Mouse (Mus musculus): ENCODE results near the gene Inava. TPM values are rescaled to one million over a fixed set of nuclear protein-coding genes. Genes with fewer than 3 reads are reported as not detected.

Gene Inava
- total and polyA plus RNA-seq, 2 experiments from 2014 or later: 2.8 to 4.5 TPM

DNA sequence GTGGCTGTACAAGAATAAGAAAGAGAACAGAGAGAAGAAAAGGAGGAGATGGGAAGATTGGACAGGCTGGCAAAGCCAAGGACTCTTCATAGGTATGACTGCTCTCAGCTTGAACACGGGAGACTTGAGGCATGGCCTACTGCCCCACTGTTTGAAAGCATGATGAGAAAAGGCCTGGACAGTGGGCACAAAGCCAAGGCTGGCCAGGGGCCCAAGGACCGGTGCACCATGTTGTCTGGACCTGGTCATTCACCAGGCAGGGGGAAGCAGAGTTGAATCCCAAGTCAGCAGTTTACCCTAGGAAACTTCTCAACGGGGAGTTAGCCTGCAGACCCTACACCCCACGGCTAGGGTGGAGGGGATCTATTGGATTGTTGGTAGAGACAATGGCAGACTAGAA lies 6.2 kb downstream of the Inava start:
- 29% methylated on average over 4 of the region's 4 CpGs for WGBS
- DNase-seq (ENCODE audit: low spot score) (no peak), ATAC-seq (no peak)
- no peak overlapping the region for H3K9ac ChIP-seq (replicated peaks; ENCODE audit: low read length)
- no peak overlapping the region for H3K4me2 ChIP-seq (ENCODE audit: low read depth, low read length)
- H3K9me3 ChIP-seq (ENCODE audit: low read length): no peaks in the 10 kb centered on the region
- no peaks in the 10 kb centered on the region for H3K36me3 ChIP-seq (ENCODE audit: insufficient read depth, low read length)
- peaks cover 29% of the 10 kb centered on the region; the same call in 1 of the 2 replicates for H3K4me1 ChIP-seq (ENCODE audit: insufficient read depth, low read length)
- no peak overlapping the region for H3K27ac ChIP-seq
- no peak for TF ChIP-seq CTCF (IDR thresholded peaks at IDR 0.05; ENCODE audit: low read depth)
- H3K4me3 ChIP-seq (ENCODE audit: low read length): no peak overlapping the region
- no peaks in the 10 kb centered on the region for H3K27me3 ChIP-seq (ENCODE audit: insufficient read depth, low read length)

GRCm38 (mm10) chr1:136226626-136227025 lies 7.4 kb downstream of the Inava start:
- Histone ChIP-seq H3K4me1 (ENCODE audit: insufficient read depth, low read length) (peaks cover 26% of the 10 kb centered on the region; the same call in 1 of the 2 replicates), H3K9ac (replicated peaks; ENCODE audit: low read length) (no peak overlapping the region), H3K27me3 (ENCODE audit: insufficient read depth, low read length) (no peaks in the 10 kb centered on the region), H3K4me2 (ENCODE audit: low read depth, low read length) (no peak overlapping the region), H3K36me3 (ENCODE audit: insufficient read depth, low read length) (no peaks in the 10 kb centered on the region), H3K4me3 (ENCODE audit: low read length) (no peak overlapping the region), H3K27ac (no peak overlapping the region), H3K9me3 (ENCODE audit: low read length) (no peaks in the 10 kb centered on the region)
- ATAC-seq: no peak
- WGBS: 96% methylated on average over 8 of the region's 8 CpGs
- TF ChIP-seq CTCF (IDR thresholded peaks at IDR 0.05; ENCODE audit: low read depth): no peak
- DNase-seq (ENCODE audit: low spot score): no peak

DNA sequence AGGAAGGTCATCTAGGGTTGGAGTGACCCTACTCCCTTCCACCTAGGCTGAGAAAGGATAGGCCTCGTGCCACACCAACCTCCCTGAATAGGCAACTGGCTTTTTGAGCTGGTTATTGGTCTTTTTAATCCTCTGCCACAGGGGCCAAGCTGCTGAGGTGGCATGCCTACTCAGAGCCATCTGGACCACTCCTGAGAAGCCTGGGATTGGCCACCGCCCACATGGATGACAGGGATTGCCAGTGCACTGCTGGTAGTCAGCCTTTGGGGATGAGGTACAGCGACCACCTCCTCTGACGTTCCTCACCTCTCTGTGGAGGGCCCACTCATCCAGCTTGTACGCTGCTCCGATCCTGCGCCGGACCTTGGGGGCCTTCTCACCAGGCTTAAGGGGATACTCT lies 8.2 kb downstream of the Inava start:
- DNase-seq (ENCODE audit: low spot score) (no peak), ATAC-seq (no peak)
- no peak overlapping the region for H3K4me2 ChIP-seq (ENCODE audit: low read depth, low read length)
- peaks cover 26% of the 10 kb centered on the region; the same call in 1 of the 2 replicates for H3K4me1 ChIP-seq (ENCODE audit: insufficient read depth, low read length)
- no peak overlapping the region for H3K9ac ChIP-seq (replicated peaks; ENCODE audit: low read length)
- H3K9me3 ChIP-seq (ENCODE audit: low read length): no peaks in the 10 kb centered on the region
- H3K27ac ChIP-seq: no peak overlapping the region
- no peaks in the 10 kb centered on the region for H3K27me3 ChIP-seq (ENCODE audit: insufficient read depth, low read length)
- H3K36me3 ChIP-seq (ENCODE audit: insufficient read depth, low read length): no peaks in the 10 kb centered on the region
- no peak for TF ChIP-seq CTCF (IDR thresholded peaks at IDR 0.05; ENCODE audit: low read depth)
- WGBS: 79% methylated on average over 8 of the region's 8 CpGs
- H3K4me3 ChIP-seq (ENCODE audit: low read length): no peak overlapping the region

- Histone ChIP-seq H3K36me3 (ENCODE audit: insufficient read depth, low read length) (no peaks in the 10 kb centered on the region), H3K4me3 (ENCODE audit: low read length) (no peak overlapping the region), H3K27me3 (ENCODE audit: insufficient read depth, low read length) (no peaks in the 10 kb centered on the region), H3K4me1 (ENCODE audit: insufficient read depth, low read length) (peaks cover 22% of the 10 kb centered on the region; the same call in 1 of the 2 replicates), H3K9me3 (ENCODE audit: low read length) (no peaks in the 10 kb centered on the region), H3K4me2 (ENCODE audit: low read depth, low read length) (no peak overlapping the region), H3K9ac (replicated peaks; ENCODE audit: low read length) (no peak overlapping the region), H3K27ac (no peak overlapping the region)
- 91% methylated on average over 10 of the region's 10 CpGs for WGBS
- ATAC-seq: no peak
- no peak for DNase-seq (ENCODE audit: low spot score)
- TF ChIP-seq CTCF (IDR thresholded peaks at IDR 0.05; ENCODE audit: low read depth): no peak
Measured at GRCm38 (mm10) chr1:136223758-136224342, 10.2 kb downstream of the Inava start.

GRCm38 (mm10) chr1:136222386-136222785 lies 11.7 kb downstream of the Inava start:
- Histone ChIP-seq H3K4me1 (ENCODE audit: insufficient read depth, low read length) (peaks cover 9% of the 10 kb centered on the region; the same call in 1 of the 2 replicates), H3K9ac (replicated peaks; ENCODE audit: low read length) (no peak overlapping the region), H3K36me3 (ENCODE audit: insufficient read depth, low read length) (no peaks in the 10 kb centered on the region), H3K9me3 (ENCODE audit: low read length) (no peaks in the 10 kb centered on the region), H3K27me3 (ENCODE audit: insufficient read depth, low read length) (no peaks in the 10 kb centered on the region), H3K27ac (no peak overlapping the region), H3K4me2 (ENCODE audit: low read depth, low read length) (no peak overlapping the region), H3K4me3 (ENCODE audit: low read length) (no peak overlapping the region)
- no peak for DNase-seq (ENCODE audit: low spot score)
- ATAC-seq: no peak
- no peak for TF ChIP-seq CTCF (IDR thresholded peaks at IDR 0.05; ENCODE audit: low read depth)
- WGBS: 85% methylated on average over 10 of the region's 10 CpGs

DNA sequence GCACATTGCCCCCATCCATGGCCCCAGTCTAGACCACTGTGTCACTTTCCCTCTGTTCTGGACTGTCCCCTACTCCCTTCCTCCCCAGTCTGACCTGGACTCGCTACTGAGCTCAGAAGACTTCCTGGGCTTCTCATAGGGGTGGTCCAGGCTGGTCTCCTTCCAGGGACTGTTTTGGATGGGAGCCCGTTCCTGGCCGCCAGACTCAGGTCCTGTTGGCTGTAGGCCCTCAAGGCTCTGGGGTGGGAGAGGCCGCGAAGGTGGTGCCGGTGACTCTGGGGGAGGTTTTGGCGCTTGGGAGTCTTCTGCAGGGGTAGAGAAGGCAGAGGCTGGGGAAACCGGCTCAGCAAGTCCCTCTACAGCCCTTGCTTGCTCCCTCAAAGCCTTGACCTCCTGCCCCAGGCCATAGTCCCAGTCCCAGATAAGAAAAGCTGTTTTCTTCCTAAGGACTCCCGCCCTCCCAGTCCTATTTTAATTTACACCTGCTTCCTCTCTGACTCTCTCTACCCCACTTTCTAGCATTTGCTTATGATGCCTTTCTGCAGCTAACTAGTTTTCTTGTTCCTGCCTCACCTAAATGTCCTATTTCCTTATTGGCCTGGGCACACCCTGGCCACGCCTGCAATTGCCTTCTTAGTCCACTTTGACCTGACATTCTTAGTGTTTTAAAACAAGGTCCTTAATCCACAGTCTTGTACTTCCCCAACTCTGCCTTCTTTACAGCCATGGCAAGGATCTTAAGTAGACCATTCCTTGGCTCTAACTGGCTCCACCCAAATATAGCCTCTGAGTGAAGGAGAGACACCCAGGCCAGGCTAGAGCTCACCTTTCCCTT lies 13.8 kb downstream of the Inava start:
- H3K9ac ChIP-seq (replicated peaks; ENCODE audit: low read length): no peak overlapping the region
- DNase-seq (ENCODE audit: low spot score): no peak
- no peak overlapping the region for H3K27ac ChIP-seq
- peaks cover 4% of the 10 kb centered on the region; the same call in 1 of the 2 replicates for H3K4me1 ChIP-seq (ENCODE audit: insufficient read depth, low read length)
- no peak for ATAC-seq
- H3K36me3 ChIP-seq (ENCODE audit: insufficient read depth, low read length): no peaks in the 10 kb centered on the region
- no peak for TF ChIP-seq CTCF (IDR thresholded peaks at IDR 0.05; ENCODE audit: low read depth)
- H3K4me2 ChIP-seq (ENCODE audit: low read depth, low read length): no peak overlapping the region
- 78% methylated on average over 10 of the region's 10 CpGs for WGBS
- H3K27me3 ChIP-seq (ENCODE audit: insufficient read depth, low read length): no peaks in the 10 kb centered on the region
- no peaks in the 10 kb centered on the region for H3K9me3 ChIP-seq (ENCODE audit: low read length)
- H3K4me3 ChIP-seq (ENCODE audit: low read length): no peak overlapping the region

GRCm38 (mm10) chr1:136214304-136214703 lies 19.8 kb downstream of the Inava start:
- Histone ChIP-seq H3K27ac (no peak overlapping the region), H3K4me2 (ENCODE audit: low read depth, low read length) (no peak overlapping the region), H3K27me3 (ENCODE audit: insufficient read depth, low read length) (no peaks in the 10 kb centered on the region), H3K36me3 (ENCODE audit: insufficient read depth, low read length) (no peaks in the 10 kb centered on the region), H3K4me1 (ENCODE audit: insufficient read depth, low read length) (no peaks in the 10 kb centered on the region), H3K4me3 (ENCODE audit: low read length) (no peak overlapping the region), H3K9me3 (ENCODE audit: low read length) (no peaks in the 10 kb centered on the region), H3K9ac (replicated peaks; ENCODE audit: low read length) (no peak overlapping the region)
- no peak for ATAC-seq
- no peak for TF ChIP-seq CTCF (IDR thresholded peaks at IDR 0.05; ENCODE audit: low read depth)
- whole genome bisulfite sequencing: 80% methylated on average over 15 of the region's 15 CpGs
- DNase-seq (ENCODE audit: low spot score): no peak
